In genomic region chr10:29106962-29107361, GRCm38 (mm10) we compare ENCODE assay signal across 9 mouse cellular contexts. TPM values are rescaled to one million over a fixed set of nuclear protein-coding genes. Genes with fewer than 3 reads are reported as not detected.
DNase-seq lines count a peak whose midpoint lies in the region; ATAC-seq lines count a peak whose summit lies in the region.
"Had no signal": no experiment of that assay in that cellular context is flagged by ENCODE, and none has a peak within 500 bp of the region (broad histone marks: within the 10 kb centered on the region; RNA-seq: fewer than 3 reads in every experiment).

No protein-coding gene starts in this region.

- H3K27me3 ChIP-seq in embryonic facial prominence, embryonic 11.5 days (ENCODE audit: control insufficient read depth, insufficient read depth, low read length): no peaks in the 10 kb centered on the region
- no peaks in the 10 kb centered on the region for H3K27me3 ChIP-seq in embryonic facial prominence, embryonic 10.5 days (replicated peaks; ENCODE audit: low read depth, poor library complexity, severe bottlenecking)
- H3K27me3 ChIP-seq in midbrain, embryonic 11.5 days (ENCODE audit: control insufficient read depth, insufficient read depth, low read length): no peaks in the 10 kb centered on the region
- H3K27me3 ChIP-seq in midbrain, embryonic 16.5 days (ENCODE audit: control insufficient read depth, insufficient read depth, low read depth, low read length): no peaks in the 10 kb centered on the region
- no peaks in the 10 kb centered on the region for H3K27me3 ChIP-seq in kidney, embryonic 14.5 days (ENCODE audit: control insufficient read depth, insufficient read depth, low read length)

- no peak overlapping the region for H3K4me2 ChIP-seq in embryonic facial prominence, embryonic 11.5 days (ENCODE audit: low read depth, low read length)
- no peak overlapping the region for H3K4me2 ChIP-seq in midbrain, embryonic 11.5 days
- H3K4me2 ChIP-seq in midbrain, embryonic 16.5 days (ENCODE audit: low read length): no peak overlapping the region
- H3K4me2 ChIP-seq in kidney, embryonic 14.5 days (replicated peaks; ENCODE audit: low read depth, low read length): no peak overlapping the region

- DNase-seq in embryonic facial prominence, embryonic 11.5 days (ENCODE audit: low spot score): peak; percentile 43
- DNase-seq in embryonic facial prominence, embryonic 10.5 days (ENCODE audit: low spot score): no peak
- DNase-seq in midbrain, embryonic 11.5 days (ENCODE audit: low spot score, missing footprints): peak; percentile 88
- DNase-seq in embryo, embryonic 11.5 days (ENCODE audit: low read depth, low spot score): peak; percentile 4
- peak; percentile 16 for DNase-seq in retina, postnatal 7 days (ENCODE audit: low read depth, low spot score)
- no peak for DNase-seq in layer of hippocampus, adult 8-10 months (ENCODE audit: low spot score in 2 of 2)

- H3K9ac ChIP-seq in embryonic facial prominence, embryonic 11.5 days (replicated peaks; ENCODE audit: low read length): no peak overlapping the region
- H3K9ac ChIP-seq in midbrain, embryonic 11.5 days (ENCODE audit: low read length): no peak overlapping the region
- H3K9ac ChIP-seq in midbrain, embryonic 16.5 days (ENCODE audit: low read depth, low read length): no peak overlapping the region
- H3K9ac ChIP-seq in kidney, embryonic 14.5 days (ENCODE audit: low read depth, low read length): no peak overlapping the region

- H3K9me3 ChIP-seq in embryonic facial prominence, embryonic 11.5 days (replicated peaks; ENCODE audit: control insufficient read depth, low read length): no peaks in the 10 kb centered on the region
- H3K9me3 ChIP-seq in embryonic facial prominence, embryonic 10.5 days: no peaks in the 10 kb centered on the region
- no peaks in the 10 kb centered on the region for H3K9me3 ChIP-seq in midbrain, embryonic 11.5 days (ENCODE audit: control insufficient read depth, low read length)
- H3K9me3 ChIP-seq in midbrain, embryonic 16.5 days (replicated peaks; ENCODE audit: control insufficient read depth, low read length, poor library complexity, severe bottlenecking): no peaks in the 10 kb centered on the region
- H3K9me3 ChIP-seq in kidney, embryonic 14.5 days (ENCODE audit: control insufficient read depth, low read length): no peaks in the 10 kb centered on the region

- H3K4me1 ChIP-seq in embryonic facial prominence, embryonic 11.5 days (ENCODE audit: control insufficient read depth, insufficient read depth, low read length): no peaks in the 10 kb centered on the region
- no peaks in the 10 kb centered on the region for H3K4me1 ChIP-seq in embryonic facial prominence, embryonic 10.5 days
- no peaks in the 10 kb centered on the region for H3K4me1 ChIP-seq in midbrain, embryonic 11.5 days (ENCODE audit: control insufficient read depth, insufficient read depth, low read length)
- H3K4me1 ChIP-seq in midbrain, embryonic 16.5 days (ENCODE audit: control insufficient read depth, insufficient read depth, low read length): no peaks in the 10 kb centered on the region
- no peaks in the 10 kb centered on the region for H3K4me1 ChIP-seq in kidney, embryonic 14.5 days (ENCODE audit: control insufficient read depth, insufficient read depth, low read length)

- ATAC-seq in embryonic facial prominence, embryonic 11.5 days (replicated peaks; ENCODE audit: insufficient number of reproducible peaks, low FRiP score, low TSS enrichment, low read depth): no peak
- ATAC-seq in midbrain, embryonic 11.5 days (ENCODE audit: low FRiP score): peak; percentile 73
- no peak for ATAC-seq in midbrain, embryonic 16.5 days
- ATAC-seq in kidney, embryonic 14.5 days (ENCODE audit: low FRiP score, low TSS enrichment): no peak

- H3K27ac ChIP-seq in embryonic facial prominence, embryonic 11.5 days (replicated peaks; ENCODE audit: low read depth, low read length): no peak overlapping the region
- no peak overlapping the region for H3K27ac ChIP-seq in embryonic facial prominence, embryonic 10.5 days (replicated peaks)
- no peak overlapping the region for H3K27ac ChIP-seq in midbrain, embryonic 11.5 days (ENCODE audit: low read depth, low read length)
- H3K27ac ChIP-seq in midbrain, embryonic 16.5 days (ENCODE audit: low read length): no peak overlapping the region
- no peak overlapping the region for H3K27ac ChIP-seq in kidney, embryonic 14.5 days (ENCODE audit: low read depth, low read length)

- no peaks in the 10 kb centered on the region for H3K36me3 ChIP-seq in embryonic facial prominence, embryonic 11.5 days (replicated peaks; ENCODE audit: control insufficient read depth, insufficient read depth, low read depth, low read length)
- H3K36me3 ChIP-seq in embryonic facial prominence, embryonic 10.5 days (replicated peaks): no peaks in the 10 kb centered on the region
- H3K36me3 ChIP-seq in midbrain, embryonic 11.5 days (ENCODE audit: control insufficient read depth, insufficient read depth, low read length): no peaks in the 10 kb centered on the region
- no peaks in the 10 kb centered on the region for H3K36me3 ChIP-seq in midbrain, embryonic 16.5 days (ENCODE audit: control insufficient read depth, insufficient read depth, low read length)
- H3K36me3 ChIP-seq in kidney, embryonic 14.5 days (ENCODE audit: control insufficient read depth, insufficient read depth, low read length): no peaks in the 10 kb centered on the region

- WGBS in embryonic facial prominence, embryonic 11.5 days: 11% methylated on average over 4 of the region's 4 CpGs
- 18% methylated on average over 4 of the region's 4 CpGs for WGBS in embryonic facial prominence, embryonic 10.5 days
- 16% methylated on average over 4 of the region's 4 CpGs for WGBS in midbrain, embryonic 11.5 days
- WGBS in midbrain, embryonic 16.5 days: 10% methylated on average over 4 of the region's 4 CpGs
- WGBS in kidney, embryonic 14.5 days: 12% methylated on average over 4 of the region's 4 CpGs

- no peak overlapping the region for H3K4me3 ChIP-seq in embryonic facial prominence, embryonic 11.5 days (ENCODE audit: low read depth, low read length)
- H3K4me3 ChIP-seq in embryonic facial prominence, embryonic 10.5 days: no peak overlapping the region
- H3K4me3 ChIP-seq in midbrain, embryonic 11.5 days (ENCODE audit: low read depth, low read length): no peak overlapping the region
- no peak overlapping the region for H3K4me3 ChIP-seq in midbrain, embryonic 16.5 days (ENCODE audit: low read depth, low read length)
- H3K4me3 ChIP-seq in kidney, embryonic 14.5 days (ENCODE audit: low read length): no peak overlapping the region
- H3K4me3 ChIP-seq: myocyte had no signal

RNA-seq across cellular contexts. Expression of gene Soga3, which starts 36.7 kb away (rescaled TPM):
- 7.8 and 10.0 TPM in 2 replicates for polyA plus RNA-seq in embryonic facial prominence, embryonic 11.5 days (2014; fragmentation: Nextera tagmentation; extraction: Ambion mirVana)
- 6.3 and 7.8 TPM in 2 replicates for polyA plus RNA-seq in embryonic facial prominence, embryonic 10.5 days (2016; fragmentation: Nextera tagmentation; extraction: Ambion mirVana)
- 35.0 and 35.2 TPM in 2 replicates for polyA plus RNA-seq in midbrain, embryonic 11.5 days (2014; fragmentation: Nextera tagmentation; extraction: Ambion mirVana)
- polyA plus RNA-seq in midbrain, embryonic 16.5 days (2015; fragmentation: Nextera tagmentation; extraction: Ambion mirVana): 124 and 138 TPM in 2 replicates
- total RNA-seq in layer of hippocampus, adult 8-10 months (2022): 100 to 1,000 TPM; 147 to 163 (median 159) TPM
- polyA plus RNA-seq in kidney, embryonic 14.5 days (2014; fragmentation: Nextera tagmentation; extraction: Ambion mirVana): 0.44 and 0.66 TPM in 2 replicates

Comparison
In these comparisons a context has a peak if more than half of its experiments do, and no peak if none do; other contexts are left out.
1. DNase-seq: peak in embryonic facial prominence, embryonic 11.5 days (single experiment), midbrain, embryonic 11.5 days (single experiment), embryo, embryonic 11.5 days (single experiment) and retina, postnatal 7 days (single experiment); none in embryonic facial prominence, embryonic 10.5 days (single experiment) and layer of hippocampus, adult 8-10 months (0 of 2).